Mouse (Mus musculus): Measurements from ENCODE around the gene Dlgap1. TPM values are rescaled to one million over a fixed set of nuclear protein-coding genes. Genes with fewer than 3 reads are reported as not detected.

Gene Dlgap1
- polyA plus RNA-seq, 1 experiment from 2014 or later = 4.1 TPM

DNA sequence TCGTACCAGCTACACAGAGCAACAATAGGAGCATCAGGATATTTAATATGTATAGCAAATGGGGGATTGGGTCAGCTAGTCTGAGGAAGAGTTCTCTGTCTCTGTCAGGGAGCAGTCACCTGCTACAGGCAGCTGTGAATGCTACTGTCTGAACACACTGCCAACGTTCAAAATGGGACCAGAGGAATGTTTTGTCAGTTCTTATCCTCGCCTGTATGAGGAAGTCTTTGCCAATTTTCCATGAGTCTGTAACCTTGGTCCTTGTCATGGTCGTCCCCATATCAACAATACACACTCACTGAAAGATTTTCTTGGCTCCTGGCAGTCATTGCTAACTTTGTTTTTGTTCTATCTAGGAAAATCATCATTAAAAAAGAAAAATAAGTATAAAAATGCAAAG is 51.5 kb downstream of the Dlgap1 start:
- Histone ChIP-seq H3K4me3 (replicated peaks) (no peak overlapping the region), H3K4me1 (no peaks in the 10 kb centered on the region), H3K27me3 (no peaks in the 10 kb centered on the region), H3K9ac (no peak overlapping the region), H3K36me3 (no peaks in the 10 kb centered on the region), H3K27ac (no peak overlapping the region), H3K4me2 (no peak overlapping the region), H3K9me3 (replicated peaks) (no peaks in the 10 kb centered on the region)
- 76% methylated on average over 4 of the region's 4 CpGs for WGBS
- ATAC-seq (replicated peaks; ENCODE audit: low FRiP score) = no peak

DNA sequence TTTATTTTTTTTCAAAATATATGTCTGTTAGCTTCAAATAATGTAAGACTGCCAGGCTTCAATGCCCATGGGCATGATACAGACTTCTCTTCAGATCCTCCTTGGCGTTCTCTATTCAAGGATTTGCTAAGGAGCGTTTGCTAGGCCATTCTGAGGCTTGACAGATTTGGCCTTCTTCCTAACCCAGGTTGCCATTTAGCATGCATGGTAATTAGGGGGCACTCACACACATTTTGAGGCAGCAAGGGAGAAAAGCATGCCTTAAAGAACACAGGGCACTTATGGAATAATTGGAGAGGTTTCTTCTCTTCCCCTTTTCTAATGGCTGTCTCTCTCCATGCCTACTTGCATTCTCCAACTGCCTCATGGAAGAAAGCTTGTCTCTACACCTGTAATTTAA is 53.7 kb downstream of the Dlgap1 start:
- H3K27me3 ChIP-seq = no peaks in the 10 kb centered on the region
- no peak overlapping the region for H3K4me2 ChIP-seq
- H3K9me3 ChIP-seq (replicated peaks) = no peaks in the 10 kb centered on the region
- no peaks in the 10 kb centered on the region for H3K36me3 ChIP-seq
- H3K27ac ChIP-seq = no peak overlapping the region
- H3K9ac ChIP-seq = no peak overlapping the region
- H3K4me3 ChIP-seq (replicated peaks) = no peak overlapping the region
- no peaks in the 10 kb centered on the region for H3K4me1 ChIP-seq
- ATAC-seq (replicated peaks; ENCODE audit: low FRiP score) = no peak
- WGBS = 78% methylated on average over 2 of the region's 2 CpGs

DNA sequence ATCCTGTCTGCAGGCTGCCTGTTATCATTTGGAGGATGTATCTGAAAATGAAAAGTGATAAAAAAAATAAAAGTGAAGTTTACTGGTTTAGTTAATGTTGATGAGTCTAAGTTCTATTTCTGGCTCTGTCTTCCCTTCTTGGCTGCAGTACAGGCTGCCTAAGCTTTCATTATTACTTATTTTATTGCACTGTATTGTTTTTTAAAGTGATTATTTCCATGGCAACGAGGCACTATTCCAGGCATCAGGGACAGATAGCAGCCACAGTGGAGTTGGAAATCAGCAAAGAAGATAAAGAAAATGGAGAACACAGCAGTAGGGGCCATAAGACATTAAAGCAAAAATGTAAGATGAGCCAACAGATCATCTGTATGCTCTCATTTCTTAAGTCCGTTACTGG is 66.0 kb downstream of the Dlgap1 start:
- 0 out of 2 replicates have a peak, but pooled peaks have one; percentile 43 for ATAC-seq (replicated peaks; ENCODE audit: low FRiP score)
- H3K36me3 ChIP-seq = no peaks in the 10 kb centered on the region
- WGBS = 57% methylated on average over 2 of the region's 2 CpGs

DNA sequence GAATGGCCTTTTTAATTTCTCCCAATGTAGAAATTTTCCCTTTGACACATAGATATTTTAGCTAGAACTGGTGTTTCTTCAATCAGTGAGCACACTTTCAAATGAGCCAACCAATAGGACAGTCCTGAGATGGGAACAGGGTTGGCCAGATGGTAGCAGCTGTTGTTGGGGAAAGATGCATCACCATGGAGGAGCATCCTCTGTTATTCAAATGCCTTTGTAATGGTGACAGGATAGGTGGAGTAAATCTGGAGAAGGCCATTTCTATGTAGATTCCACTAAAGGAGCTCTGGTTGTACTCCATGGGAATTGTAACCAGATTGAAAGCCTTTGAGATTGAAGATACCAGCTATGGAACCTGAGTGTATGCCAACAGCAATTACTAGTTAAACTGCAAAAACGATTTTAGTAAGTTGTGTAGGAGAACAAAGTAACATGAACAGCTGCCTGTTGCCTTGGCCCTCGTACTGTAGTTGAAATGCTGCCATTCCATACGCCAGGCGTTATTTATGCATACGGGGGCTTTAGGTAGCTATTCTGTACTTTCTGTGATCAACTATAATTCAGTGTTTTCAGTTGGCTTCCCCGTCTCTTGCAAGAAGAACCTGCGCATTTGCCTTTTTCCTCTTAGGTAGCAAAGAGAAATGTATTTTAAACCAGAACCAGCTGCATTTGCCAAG is 72.0 kb downstream of the Dlgap1 start:
- Histone ChIP-seq H3K9me3 (replicated peaks) (no peaks in the 10 kb centered on the region), H3K4me3 (replicated peaks) (no peak overlapping the region), H3K9ac (no peak overlapping the region), H3K27me3 (no peaks in the 10 kb centered on the region), H3K4me1 (no peaks in the 10 kb centered on the region), H3K4me2 (no peak overlapping the region), H3K27ac (no peak overlapping the region), H3K36me3 (no peaks in the 10 kb centered on the region)
- no peak for ATAC-seq (replicated peaks; ENCODE audit: low FRiP score)
- whole genome bisulfite sequencing = 68% methylated on average over 7 of the region's 7 CpGs

More for the DNA sequence above, 66.0 kb downstream of the Dlgap1 start:
- H3K4me1 ChIP-seq = no peaks in the 10 kb centered on the region
- H3K4me3 ChIP-seq (replicated peaks) = no peak overlapping the region
- no peak overlapping the region for H3K27ac ChIP-seq
- H3K9me3 ChIP-seq (replicated peaks) = no peaks in the 10 kb centered on the region
- no peak overlapping the region for H3K4me2 ChIP-seq
- no peak overlapping the region for H3K9ac ChIP-seq
- no peaks in the 10 kb centered on the region for H3K27me3 ChIP-seq

DNA sequence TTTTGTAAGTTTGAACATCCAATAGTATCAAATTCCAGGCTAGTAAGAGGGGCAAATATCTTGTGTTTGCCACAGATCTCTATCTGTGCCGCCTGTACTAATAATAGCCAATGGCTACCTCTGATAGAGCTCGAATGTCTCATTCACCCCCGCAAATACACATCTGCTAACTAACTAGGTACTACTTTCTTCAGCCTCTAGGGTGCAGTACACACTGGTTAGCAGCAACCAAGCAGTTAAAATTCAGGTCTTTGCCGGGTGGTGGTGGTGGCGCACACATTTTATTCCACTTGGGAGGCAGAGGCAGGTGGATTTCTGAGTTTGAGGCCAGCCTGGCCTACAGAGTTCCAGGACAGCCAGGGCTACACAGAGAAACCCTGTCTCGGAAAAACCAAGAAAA is 99.4 kb downstream of the Dlgap1 start:
- H3K27ac ChIP-seq = no peak overlapping the region
- no peaks in the 10 kb centered on the region for H3K9me3 ChIP-seq (replicated peaks)
- 85% methylated on average over 6 of the region's 6 CpGs for WGBS
- H3K4me2 ChIP-seq = no peak overlapping the region
- no peaks in the 10 kb centered on the region for H3K27me3 ChIP-seq
- no peaks in the 10 kb centered on the region for H3K36me3 ChIP-seq
- ATAC-seq (replicated peaks; ENCODE audit: low FRiP score) = no peak
- H3K4me1 ChIP-seq = no peaks in the 10 kb centered on the region
- no peak overlapping the region for H3K9ac ChIP-seq
- no peak overlapping the region for H3K4me3 ChIP-seq (replicated peaks)

DNA sequence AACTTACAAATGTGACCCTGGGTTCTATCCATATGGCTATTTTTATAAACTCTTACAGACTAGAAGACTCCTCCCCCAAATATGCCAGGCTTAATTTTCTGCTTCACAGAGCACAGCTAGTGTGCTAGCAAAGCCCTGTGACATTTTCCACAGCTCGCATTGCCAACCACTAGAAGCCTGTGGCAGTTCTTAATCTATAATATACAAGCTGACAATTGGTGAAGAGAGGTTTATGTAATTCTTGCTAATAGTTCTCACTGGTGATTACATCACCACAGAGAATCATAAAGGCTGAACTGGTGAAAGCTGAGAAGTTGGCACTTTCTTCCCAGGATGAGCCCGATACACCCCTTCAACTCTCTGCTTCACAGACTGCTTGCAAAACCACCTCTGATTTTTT is 103.2 kb downstream of the Dlgap1 start:
- no peak overlapping the region for H3K4me3 ChIP-seq (replicated peaks)
- no peak overlapping the region for H3K9ac ChIP-seq
- H3K27ac ChIP-seq = no peak overlapping the region
- no peaks in the 10 kb centered on the region for H3K4me1 ChIP-seq
- H3K27me3 ChIP-seq = no peaks in the 10 kb centered on the region
- ATAC-seq (replicated peaks; ENCODE audit: low FRiP score) = no peak
- WGBS = 57% methylated on average over 2 of the region's 2 CpGs
- H3K9me3 ChIP-seq (replicated peaks) = no peaks in the 10 kb centered on the region
- H3K36me3 ChIP-seq = no peaks in the 10 kb centered on the region
- H3K4me2 ChIP-seq = no peak overlapping the region

DNA sequence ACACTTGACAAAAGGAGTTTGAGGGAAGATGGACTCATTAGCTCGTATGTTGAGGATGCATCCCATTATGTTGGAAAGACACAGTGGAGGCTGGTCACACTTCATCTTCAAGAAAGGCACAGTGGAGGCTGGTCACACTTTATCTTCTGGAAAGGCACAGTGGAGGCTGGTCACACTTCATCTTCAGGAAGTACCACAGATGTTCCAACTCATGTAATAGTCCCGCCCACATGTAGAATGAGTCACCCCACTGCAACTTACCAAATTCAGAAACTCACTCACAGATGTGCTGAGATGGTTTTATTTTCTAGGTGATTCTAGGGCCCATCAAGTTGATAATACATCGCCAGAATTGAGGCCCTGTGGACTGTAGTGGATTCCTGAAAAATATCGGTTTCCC is 119.3 kb downstream of the Dlgap1 start:
- H3K9ac ChIP-seq = no peak overlapping the region

DNA sequence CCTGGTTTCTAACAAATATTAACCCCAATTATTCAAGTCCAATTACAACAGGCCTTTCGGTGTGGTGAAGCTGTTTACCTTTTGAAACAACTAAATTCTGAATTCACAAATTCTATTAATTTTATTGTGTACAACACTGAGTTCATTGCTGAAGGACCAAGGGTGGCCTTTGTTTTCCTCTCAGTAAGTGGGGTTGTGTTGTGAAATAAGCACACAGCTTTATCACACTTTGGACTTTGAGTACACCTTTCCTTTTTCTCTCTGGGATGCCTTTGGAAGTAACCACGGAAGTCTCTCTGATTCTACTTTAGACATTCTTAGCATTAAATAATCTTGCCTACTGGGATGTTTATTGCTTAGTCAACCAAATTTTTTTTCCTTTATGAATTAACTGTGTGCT is 121.9 kb downstream of the Dlgap1 start:
- 76% methylated on average over 2 of the region's 2 CpGs for WGBS
- H3K4me1 ChIP-seq = no peaks in the 10 kb centered on the region
- no peak for ATAC-seq (replicated peaks; ENCODE audit: low FRiP score)

More for the DNA sequence above, 119.3 kb downstream of the Dlgap1 start:
- WGBS = 92% methylated on average over 4 of the region's 4 CpGs
- H3K27me3 ChIP-seq = no peaks in the 10 kb centered on the region
- H3K27ac ChIP-seq = no peak overlapping the region
- no peaks in the 10 kb centered on the region for H3K36me3 ChIP-seq
- H3K4me2 ChIP-seq = no peak overlapping the region
- no peaks in the 10 kb centered on the region for H3K9me3 ChIP-seq (replicated peaks)
- no peak for ATAC-seq (replicated peaks; ENCODE audit: low FRiP score)
- H3K4me1 ChIP-seq = no peaks in the 10 kb centered on the region
- H3K4me3 ChIP-seq (replicated peaks) = no peak overlapping the region

DNA sequence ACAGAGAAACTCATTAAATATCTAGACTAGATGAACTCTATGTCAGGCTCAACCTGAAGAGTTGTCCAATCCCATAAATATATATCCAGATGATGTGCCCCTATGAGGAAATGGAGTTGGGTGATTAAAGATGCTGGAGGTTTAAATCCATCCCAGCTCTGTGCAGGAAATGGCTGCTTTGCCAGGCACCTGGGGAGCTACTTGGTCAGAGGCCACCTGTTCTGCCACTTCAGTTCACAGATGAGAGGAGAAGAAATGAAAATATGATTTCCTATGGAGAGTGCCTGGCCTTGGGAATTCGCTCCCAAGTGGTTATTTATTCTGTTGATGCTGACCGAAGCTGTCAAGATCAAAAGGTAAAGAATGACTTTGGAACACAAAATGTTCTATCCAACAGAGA is 160.3 kb downstream of the Dlgap1 start:
- Histone ChIP-seq H3K36me3 (no peaks in the 10 kb centered on the region), H3K27ac (no peak overlapping the region), H3K4me2 (no peak overlapping the region), H3K9ac (no peak overlapping the region), H3K4me3 (replicated peaks) (no peak overlapping the region), H3K9me3 (replicated peaks) (no peaks in the 10 kb centered on the region), H3K27me3 (no peaks in the 10 kb centered on the region), H3K4me1 (no peaks in the 10 kb centered on the region)
- no peak for ATAC-seq (replicated peaks; ENCODE audit: low FRiP score)
- WGBS = 81% methylated on average over 2 of the region's 2 CpGs

More for the DNA sequence above, 121.9 kb downstream of the Dlgap1 start:
- Histone ChIP-seq H3K36me3 (no peaks in the 10 kb centered on the region), H3K27ac (no peak overlapping the region), H3K9me3 (replicated peaks) (no peaks in the 10 kb centered on the region), H3K27me3 (no peaks in the 10 kb centered on the region), H3K9ac (no peak overlapping the region), H3K4me2 (no peak overlapping the region), H3K4me3 (replicated peaks) (no peak overlapping the region)

DNA sequence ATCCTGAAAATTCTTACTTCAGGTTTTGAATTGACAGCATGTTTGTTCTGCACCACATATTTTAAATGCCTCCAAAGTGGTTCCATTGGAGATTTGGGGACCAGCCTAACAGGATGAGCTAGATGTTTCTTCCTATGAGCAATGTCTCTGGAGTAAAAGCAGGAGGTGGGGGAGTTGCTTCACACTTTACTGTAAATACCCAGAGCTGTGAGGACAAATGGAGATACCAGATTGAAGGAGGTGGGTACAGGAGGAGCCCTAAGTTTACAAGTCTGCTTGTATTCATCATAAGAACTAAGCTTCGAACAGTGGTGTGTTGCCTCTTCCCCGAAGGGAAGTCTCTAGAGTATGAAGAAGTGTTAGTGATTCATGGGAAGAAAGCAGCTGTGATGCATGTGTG is 201.0 kb downstream of the Dlgap1 start:
- H3K9me3 ChIP-seq (replicated peaks) = no peaks in the 10 kb centered on the region
- ATAC-seq (replicated peaks; ENCODE audit: low FRiP score) = no peak
- WGBS = 83% methylated on average over 2 of the region's 2 CpGs

DNA sequence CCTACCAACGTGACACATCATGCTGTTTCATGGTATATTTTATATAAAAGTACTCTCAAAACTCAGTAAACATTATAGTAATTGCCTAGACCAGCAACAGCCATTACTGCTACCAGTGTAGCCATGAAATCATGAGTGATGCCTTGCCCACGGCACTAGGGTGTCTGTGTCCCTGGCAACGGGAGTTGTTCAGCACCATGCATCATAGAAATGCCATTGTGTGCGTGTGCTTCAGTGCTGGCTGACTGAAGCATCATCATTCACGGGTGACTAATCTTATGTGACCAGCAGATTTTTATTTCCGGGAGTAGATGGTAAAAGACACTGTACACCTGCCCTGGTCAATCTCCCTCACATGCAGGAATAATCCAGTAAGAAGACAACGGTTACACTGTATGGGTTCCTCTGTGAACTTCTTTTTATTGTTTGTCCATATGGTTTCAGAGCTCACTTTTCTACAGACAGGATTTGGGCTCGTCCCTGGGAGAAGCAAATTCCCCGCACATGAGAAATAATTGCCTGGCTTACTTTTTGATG is 203.7 kb downstream of the Dlgap1 start:
- Histone ChIP-seq H3K4me2 (no peak overlapping the region), H3K9me3 (replicated peaks) (no peaks in the 10 kb centered on the region), H3K4me3 (replicated peaks) (no peak overlapping the region), H3K27me3 (no peaks in the 10 kb centered on the region), H3K27ac (no peak overlapping the region), H3K36me3 (no peaks in the 10 kb centered on the region), H3K9ac (no peak overlapping the region), H3K4me1 (no peaks in the 10 kb centered on the region)
- 71% methylated on average over 9 of the region's 9 CpGs for WGBS
- ATAC-seq (replicated peaks; ENCODE audit: low FRiP score) = no peak

More for the DNA sequence above, 201.0 kb downstream of the Dlgap1 start:
- Histone ChIP-seq H3K9ac (no peak overlapping the region), H3K36me3 (no peaks in the 10 kb centered on the region), H3K27me3 (no peaks in the 10 kb centered on the region), H3K4me1 (no peaks in the 10 kb centered on the region), H3K27ac (no peak overlapping the region), H3K4me2 (no peak overlapping the region), H3K4me3 (replicated peaks) (no peak overlapping the region)

DNA sequence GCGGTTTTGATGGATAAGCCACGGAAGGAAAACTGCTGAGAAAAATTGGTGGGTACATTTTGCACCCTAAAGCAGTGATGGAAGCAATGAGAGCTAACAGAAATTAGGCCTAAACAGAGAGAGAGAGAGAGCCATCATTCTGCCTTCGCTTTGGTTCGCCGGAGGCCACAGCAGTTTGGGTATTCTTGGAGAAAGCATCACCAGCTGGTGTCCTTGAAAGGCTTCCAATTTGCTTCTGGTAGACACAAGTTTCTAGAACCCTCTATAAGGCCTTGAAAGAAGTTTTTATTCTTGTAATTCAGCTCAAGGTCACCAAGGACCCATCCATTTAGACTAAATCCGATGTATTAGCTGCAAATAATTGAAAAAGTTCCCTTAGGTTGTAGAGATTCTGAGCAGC is 205.0 kb downstream of the Dlgap1 start:
- Histone ChIP-seq H3K4me2 (no peak overlapping the region), H3K36me3 (no peaks in the 10 kb centered on the region), H3K27ac (no peak overlapping the region), H3K4me3 (replicated peaks) (no peak overlapping the region), H3K4me1 (no peaks in the 10 kb centered on the region), H3K9me3 (replicated peaks) (no peaks in the 10 kb centered on the region), H3K27me3 (no peaks in the 10 kb centered on the region), H3K9ac (no peak overlapping the region)
- ATAC-seq (replicated peaks; ENCODE audit: low FRiP score) = no peak
- 89% methylated on average over 6 of the region's 6 CpGs for WGBS

DNA sequence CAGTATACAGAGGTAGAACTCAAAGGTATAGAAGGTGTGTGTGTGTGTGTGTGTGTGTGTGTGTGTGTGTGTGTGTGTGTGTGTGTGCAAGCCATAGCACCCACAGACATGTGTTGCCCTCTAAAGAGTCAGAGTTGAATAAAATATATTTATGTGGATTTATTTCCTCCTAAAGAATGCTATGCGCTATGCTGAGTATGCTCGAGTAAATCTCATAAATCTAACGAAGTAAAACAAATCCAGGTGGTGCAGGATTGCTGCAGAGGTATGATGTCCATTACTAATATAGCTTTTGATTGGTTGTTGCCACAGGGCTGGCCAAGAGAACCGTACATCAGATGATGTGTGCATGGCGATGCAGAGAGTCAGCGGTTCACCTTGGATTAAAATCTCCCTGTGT is 222.4 kb downstream of the Dlgap1 start:
- H3K9me3 ChIP-seq (replicated peaks) = no peaks in the 10 kb centered on the region
- H3K4me3 ChIP-seq (replicated peaks) = no peak overlapping the region
- H3K27ac ChIP-seq = no peak overlapping the region
- 77% methylated on average over 6 of the region's 6 CpGs for WGBS
- no peaks in the 10 kb centered on the region for H3K4me1 ChIP-seq
- H3K27me3 ChIP-seq = no peaks in the 10 kb centered on the region
- H3K9ac ChIP-seq = no peak overlapping the region
- no peak for ATAC-seq (replicated peaks; ENCODE audit: low FRiP score)
- no peaks in the 10 kb centered on the region for H3K36me3 ChIP-seq
- no peak overlapping the region for H3K4me2 ChIP-seq
